Mouse (Mus musculus) spleen, adult 12 weeks (tissue): Measurements from ENCODE around the gene Wnt5b.

ENCODE experiments used
- DNase-seq: peaks from one replicate; pipeline ENCODE4 v3.0.0; 2022; ENCODE audit warnings: low spot score

The Wnt5b gene

GRCm38 (mm10) chr6:119416643-119417042 is 127.5 kb downstream of the Wnt5b start:
- DNase-seq, result no peak

GRCm38 (mm10) chr6:119414262-119415043 is 129.7 kb downstream of the Wnt5b start:
- no peak for DNase-seq

DNA sequence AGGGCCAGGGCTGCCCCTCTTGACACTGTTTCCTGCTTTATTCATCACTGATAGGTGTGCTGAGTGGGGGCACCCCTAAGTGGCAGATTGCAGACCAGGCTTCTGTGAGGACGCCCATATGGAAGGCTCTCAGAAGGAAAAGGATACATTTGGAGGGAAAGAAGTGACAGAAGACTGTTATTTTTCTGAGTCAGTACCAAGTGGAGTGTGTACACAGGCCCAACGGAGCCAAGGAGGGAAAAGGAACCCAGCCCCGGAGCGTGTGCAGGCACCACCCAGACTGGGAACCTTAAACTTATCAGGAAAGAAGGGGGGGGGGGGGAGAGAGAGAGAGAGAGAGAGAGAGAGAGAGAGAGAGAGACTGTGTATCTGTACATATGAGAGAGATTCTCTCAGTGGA is 131.6 kb downstream of the Wnt5b start:
- DNase-seq, result no peak

DNA sequence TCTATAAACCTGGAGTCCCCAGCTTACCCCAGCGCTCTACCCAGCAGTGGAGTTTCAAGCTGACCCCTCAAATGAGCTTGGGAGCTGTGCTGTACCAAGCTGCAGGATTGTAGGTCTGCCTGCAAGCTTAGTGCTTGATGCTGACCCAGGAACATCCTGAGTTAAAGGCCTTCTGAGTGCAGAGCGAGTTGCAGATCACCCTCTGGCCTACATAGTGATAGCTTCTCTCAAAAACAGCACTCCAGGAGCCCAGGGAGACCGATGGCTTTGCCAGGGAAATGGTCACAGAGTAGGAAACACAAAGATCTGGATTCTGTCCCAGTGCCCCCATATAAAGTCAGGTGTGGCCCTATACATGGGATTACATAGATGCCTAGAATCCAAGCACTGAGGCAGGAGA is 132.6 kb downstream of the Wnt5b start:
- DNase-seq, result no peak

GRCm38 (mm10) chr6:119409766-119410165 is 134.4 kb downstream of the Wnt5b start:
- no peak for DNase-seq

DNA sequence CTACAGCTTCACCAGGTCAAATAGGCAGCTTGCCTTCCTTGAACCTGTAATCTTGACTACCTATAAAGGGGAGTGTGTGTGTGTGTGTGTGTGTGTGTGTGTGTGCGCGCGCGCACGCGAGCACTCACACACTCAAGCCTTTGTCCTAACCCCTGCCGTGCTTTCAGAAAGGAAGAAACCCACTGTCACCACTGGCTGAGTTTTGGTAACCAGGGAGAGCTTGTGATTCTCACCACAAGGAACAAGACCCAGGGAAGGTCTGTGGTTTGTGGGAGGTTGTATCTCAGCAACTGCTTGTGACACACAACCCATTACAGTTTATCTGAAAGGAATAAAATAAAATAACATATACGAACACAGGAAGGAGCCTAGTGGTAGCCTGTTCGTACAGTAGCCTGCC is 135.6 kb downstream of the Wnt5b start:
- no peak for DNase-seq

GRCm38 (mm10) chr6:119407818-119408217 is 136.3 kb downstream of the Wnt5b start:
- DNase-seq, result no peak

DNA sequence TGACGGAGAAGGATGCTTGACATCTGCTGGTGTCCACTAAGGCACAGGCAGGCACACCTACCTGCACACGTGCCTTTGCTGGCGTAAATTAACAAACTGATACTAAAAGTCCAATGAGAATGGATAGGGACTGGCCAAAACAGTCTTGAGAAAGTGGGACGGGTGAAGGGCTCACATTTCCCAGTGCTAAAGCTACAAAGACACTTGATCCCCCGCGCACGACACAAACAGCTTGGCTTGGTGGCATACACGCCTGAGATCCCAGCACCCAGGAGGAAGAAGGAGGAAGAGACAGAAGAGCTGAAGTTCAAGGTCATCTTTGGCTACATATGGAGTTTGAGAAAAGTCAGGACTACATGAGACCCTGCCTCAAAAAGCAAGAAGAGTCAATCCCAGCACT is 137.6 kb downstream of the Wnt5b start:
- DNase-seq, result no peak

DNA sequence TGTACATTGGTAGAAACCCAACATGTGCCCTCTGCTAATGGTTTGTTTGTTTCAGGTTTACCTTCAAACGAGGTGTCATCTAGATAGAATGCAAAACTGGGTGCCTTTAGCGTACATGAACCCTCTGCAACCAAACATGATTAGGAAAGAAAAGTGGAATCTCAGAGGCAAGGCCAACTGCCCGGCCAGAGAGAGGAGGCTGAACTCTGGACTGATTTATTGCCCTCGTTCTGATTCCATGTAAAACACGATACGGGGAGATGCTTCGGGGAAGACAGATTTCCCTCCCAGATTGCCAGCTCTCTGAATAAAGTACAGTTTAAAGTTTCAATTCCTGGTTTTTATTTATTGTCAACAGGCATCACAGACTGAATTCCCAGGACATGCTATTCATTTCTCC is 138.8 kb downstream of the Wnt5b start:
- DNase-seq, result no peak

GRCm38 (mm10) chr6:119404854-119405253 is 139.3 kb downstream of the Wnt5b start:
- no peak for DNase-seq

- DNase-seq, result no peak
Observed at GRCm38 (mm10) chr6:119402976-119403375, 141.2 kb downstream of the Wnt5b start.

GRCm38 (mm10) chr6:119401545-119402304 is 142.4 kb downstream of the Wnt5b start:
- no peak for DNase-seq

GRCm38 (mm10) chr6:119400649-119401048 is 143.5 kb downstream of the Wnt5b start:
- no peak for DNase-seq

DNA sequence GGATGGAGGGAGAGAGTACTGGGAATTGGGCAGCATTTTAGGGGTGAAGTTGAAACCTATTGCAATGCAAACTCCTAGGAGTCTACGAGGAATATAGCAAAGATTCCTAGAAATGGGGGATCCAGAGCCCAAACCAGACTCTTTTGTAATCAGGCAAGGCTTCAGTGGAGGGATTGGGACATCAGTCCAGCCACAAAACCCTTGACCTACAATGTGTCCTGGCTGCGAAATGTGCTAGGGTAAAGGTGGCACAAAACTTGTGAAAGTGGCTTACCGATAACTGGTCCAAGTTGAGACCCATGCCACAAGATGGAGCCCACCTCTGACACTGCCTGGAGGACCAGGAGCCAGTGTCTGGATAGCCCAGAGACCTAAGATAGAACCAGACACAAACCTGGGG is 144.8 kb downstream of the Wnt5b start:
- DNase-seq, result no peak

DNA sequence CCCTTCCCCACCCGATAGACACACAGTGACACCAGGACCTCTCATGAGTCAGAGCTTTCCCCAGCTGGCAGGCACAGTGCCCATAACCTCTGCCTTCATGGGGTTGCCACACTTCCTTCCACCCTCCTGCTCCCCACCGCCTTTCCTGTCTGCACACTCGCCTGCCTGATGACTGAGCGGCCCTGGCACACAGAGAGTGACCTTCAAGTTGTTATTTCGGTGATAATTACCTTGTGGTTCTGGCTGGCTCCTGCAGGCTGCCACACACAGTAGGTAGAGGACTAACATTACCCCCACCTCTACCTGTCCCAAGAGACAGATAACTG is 147.9 kb downstream of the Wnt5b start:
- no peak for DNase-seq

DNA sequence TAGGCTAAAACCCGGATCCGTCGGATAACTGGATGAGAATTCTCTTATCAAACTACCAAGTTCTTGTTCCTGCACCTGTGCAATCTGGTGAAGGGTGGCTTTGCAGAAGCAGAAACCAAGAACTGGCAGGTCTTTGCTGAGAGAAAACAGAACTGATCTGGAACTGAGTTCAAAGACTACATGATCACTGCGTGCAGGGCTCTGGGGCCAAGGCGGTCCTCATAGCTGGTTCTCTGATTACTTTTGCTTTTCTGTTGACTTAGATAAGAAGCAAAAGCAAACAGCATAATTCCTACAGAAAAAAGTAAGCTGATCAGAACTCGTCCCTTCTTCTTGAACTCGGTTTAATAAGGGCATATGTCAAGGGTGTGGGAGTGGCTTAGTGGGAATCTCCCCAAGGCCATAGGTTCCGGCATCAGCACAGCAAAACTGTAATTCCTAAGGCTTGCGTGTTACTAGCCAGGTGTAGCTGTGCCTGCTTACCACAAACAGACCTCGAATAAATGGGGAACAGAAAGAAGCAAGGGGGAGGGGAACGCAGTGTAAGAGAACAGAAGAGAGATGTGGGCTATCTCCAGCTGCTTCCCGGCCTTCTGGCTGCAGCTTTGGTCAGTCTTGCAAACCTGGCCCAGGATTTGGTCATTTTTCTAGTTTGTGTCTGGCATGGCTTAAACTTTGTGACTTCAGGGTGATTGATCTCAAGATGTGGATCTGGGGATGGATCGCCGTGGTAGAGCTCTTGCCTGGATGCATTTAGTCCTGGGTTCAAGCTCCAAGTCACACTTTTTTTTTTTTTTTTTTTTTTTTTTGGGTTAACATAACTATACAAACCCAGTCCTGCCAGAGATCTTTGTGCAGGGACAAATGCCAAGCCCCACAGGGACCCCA is 148.5 kb downstream of the Wnt5b start:
- DNase-seq, result no peak

GRCm38 (mm10) chr6:119392836-119393235 is 151.3 kb downstream of the Wnt5b start:
- no peak for DNase-seq

- DNase-seq, result no peak
Observed at GRCm38 (mm10) chr6:119390728-119391127, 153.4 kb downstream of the Wnt5b start.

GRCm38 (mm10) chr6:119389089-119389488 is 155.1 kb downstream of the Wnt5b start:
- no peak for DNase-seq

DNA sequence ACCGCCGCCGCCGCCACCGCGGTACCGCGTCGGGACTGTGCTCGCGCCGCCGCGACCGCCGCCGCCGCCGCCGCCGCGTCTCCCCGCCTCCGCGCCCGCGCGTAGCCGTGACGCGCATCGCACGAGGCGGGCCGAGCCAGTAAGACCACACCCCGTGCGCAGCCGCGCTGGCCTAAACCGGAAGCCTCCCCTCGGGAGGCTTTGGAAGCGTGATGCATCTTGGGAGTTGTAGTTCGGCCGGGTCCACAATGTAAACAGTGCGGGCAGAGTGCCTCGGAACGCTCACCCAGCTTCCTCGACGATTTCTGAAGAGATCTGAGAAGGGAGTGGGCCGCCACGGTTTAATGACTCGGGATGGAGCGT is 155.5 kb downstream of the Wnt5b start:
- peak; percentile 93 for DNase-seq

DNA sequence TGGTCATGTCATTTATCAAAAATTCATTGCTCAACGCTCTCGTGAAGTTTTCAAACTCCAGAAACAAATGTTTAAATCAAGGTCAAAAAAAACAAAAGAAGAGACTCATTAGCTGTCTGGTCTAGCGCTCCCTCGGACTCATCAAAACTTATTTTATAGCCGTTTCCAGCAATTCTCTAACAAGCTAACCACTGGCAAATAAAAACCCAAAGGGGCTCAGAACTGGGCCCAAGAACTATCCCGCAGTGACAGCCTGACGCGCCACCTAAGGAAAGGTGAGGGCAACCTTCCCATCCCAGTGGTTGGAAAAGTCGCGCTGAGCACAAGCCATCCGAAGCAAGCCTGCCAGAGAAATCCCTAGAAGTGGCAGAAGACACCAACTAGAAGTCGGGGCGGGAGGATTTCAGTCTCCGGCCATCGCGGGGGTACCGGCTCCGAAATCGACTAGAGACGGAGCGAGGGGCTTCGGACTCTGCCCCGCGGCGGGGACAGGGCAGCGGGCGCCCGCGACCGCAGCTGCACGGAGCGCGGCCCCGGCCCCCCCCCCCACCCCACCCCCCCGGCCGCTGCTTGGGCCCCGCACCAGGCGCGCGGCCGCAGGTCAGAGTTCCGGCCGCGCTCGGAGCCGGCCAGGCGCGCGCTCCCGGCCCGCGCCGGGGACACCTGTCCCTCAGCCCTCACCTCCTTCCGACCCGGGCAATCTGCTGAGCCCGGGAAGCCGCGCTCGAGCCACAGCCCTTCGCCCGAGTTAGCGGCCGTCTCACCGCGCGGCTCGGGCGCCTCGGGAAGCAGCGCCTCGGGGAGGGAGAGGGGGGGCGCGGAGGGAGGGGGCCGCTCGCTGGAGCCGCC is 156.1 kb downstream of the Wnt5b start:
- DNase-seq, result peak; percentile 31

- no peak for DNase-seq
Observed at GRCm38 (mm10) chr6:119386821-119387220, 157.3 kb downstream of the Wnt5b start.
